Mouse (Mus musculus) G1E (cell line): ENCODE data around the gene Cited2. TPM values are rescaled to one million over a fixed set of nuclear protein-coding genes. Genes with fewer than 3 reads are reported as not detected.

Source experiments
- ATAC-seq: 2 replicates; pipeline ENCODE4 v1.8.0; 2016; ENCODE audit warnings: mild to moderate bottlenecking; ENCODE audit not compliant: insufficient number of reproducible peaks, poor library complexity, low FRiP score, severe bottlenecking; ENCODE audit errors: extremely low read depth
- DNase-seq: peaks from one replicate; pipeline ENCODE4 v3.0.0; 2012; ENCODE audit warnings: low spot score
- H3K27me3 ChIP-seq: 2 replicates; pipeline ENCODE4 v1.6.1; 2012; ENCODE audit warnings: mild to moderate bottlenecking, low read length, inconsistent platforms; ENCODE audit not compliant: insufficient read depth
- H3K36me3 ChIP-seq: replicated peaks from 2 replicates; pipeline ENCODE3; 2012; ENCODE audit warnings: mild to moderate bottlenecking, inconsistent platforms
- H3K4me1 ChIP-seq: 2 replicates; pipeline ENCODE4 v1.6.1; 2012; ENCODE audit warnings: low read depth, low read length, inconsistent platforms, mixed read lengths; ENCODE audit not compliant: insufficient read depth
- H3K4me3 ChIP-seq: 2 replicates; pipeline ENCODE4 v1.5.1; 2012; ENCODE audit warnings: low read depth, mild to moderate bottlenecking, inconsistent platforms, low read length, moderate library complexity, mixed read lengths
- H3K9me3 ChIP-seq: replicated peaks from 2 replicates; pipeline ENCODE4 v1.6.1; 2012; ENCODE audit warnings: inconsistent platforms
- CTCF ChIP-seq: IDR thresholded peaks from 2 replicates; pipeline ENCODE4 v1.5.1; 2012; ENCODE audit warnings: low read depth, low read length, inconsistent platforms, mixed read lengths
- GATA1 ChIP-seq: IDR thresholded peaks from 2 replicates; pipeline ENCODE4 v1.6.1; 2012; ENCODE audit warnings: borderline replicate concordance, low read length, inconsistent platforms, mixed read lengths
- GATA2 ChIP-seq: IDR thresholded peaks from 2 replicates; pipeline ENCODE4 v1.6.1; 2012; ENCODE audit warnings: low read depth, low read length, inconsistent platforms, borderline replicate concordance
- POLR2AphosphoS5 ChIP-seq: IDR thresholded peaks from 2 replicates; pipeline ENCODE4 v1.6.1; 2012; ENCODE audit warnings: low read depth, low read length, inconsistent platforms; ENCODE audit not compliant: insufficient replicate concordance
- TAL1 ChIP-seq: conservative IDR thresholded peaks from 2 replicates; pipeline ENCODE4 v1.6.1; 2012; ENCODE audit warnings: low read depth, low read length, inconsistent platforms, mixed read lengths
- polyA plus RNA-seq: library from polyadenylated mRNA; stranded (reverse); fragments of >175 nt; gene quantifications from 2 replicates; pipeline ENCODE4 v1.2.3, GENCODE M21; 2012
- total RNA-seq, 2 experiments: library from RNA; stranded (forward) in 1 of 2; stranded (reverse) in 1 of 2; fragments of 200-1000 nt in 1 of 2; fragments of >200 nt in 1 of 2; fragmentation: Nextera tagmentation in 1 of 2; gene quantifications; 2 replicates each; pipeline ENCODE4 v1.2.3; 2014 to 2017

Cited2 gene
- 273 and 316 TPM in 2 replicates for total RNA-seq (2014; fragmentation: Nextera tagmentation)
- 23.8 and 26.8 TPM in 2 replicates for total RNA-seq (2017)
- polyA plus RNA-seq = 231 and 269 TPM in 2 replicates

- H3K4me1 ChIP-seq = peaks cover 69% of the 10 kb centered on the region
- TF ChIP-seq POLR2AphosphoS5 (peak; percentile 99), GATA2 (no peak)
- H3K4me3 ChIP-seq = peak within 1 kb of the TSS; percentile 98
- peak; percentile 35 for ATAC-seq
- peaks cover 18% of the 10 kb centered on the region for H3K36me3 ChIP-seq
- no peaks in the 10 kb centered on the region for H3K9me3 ChIP-seq
- H3K27me3 ChIP-seq = no peaks in the 10 kb centered on the region
- DNase-seq = peak; percentile 76
These were observed at the start of gene Cited2 for GRCm38 (mm10) chr10:17722653-17723410. Gene Cited2, plus strand, starts transcription at chr10:17723218.

GRCm38 (mm10) chr10:17674454-17674853, 48.6 kb upstream of the Cited2 start:
- no peak for ATAC-seq
- no peak for TF ChIP-seq CTCF
- TF ChIP-seq TAL1 = no peak
- TF ChIP-seq POLR2AphosphoS5 = no peak
- no peak for TF ChIP-seq GATA2
- no peak for TF ChIP-seq GATA1
- no peak for DNase-seq
- Histone ChIP-seq H3K27me3 (peaks cover 10% of the 10 kb centered on the region; the same call in 1 of the 2 replicates), H3K4me3 (no peak overlapping the region), H3K9me3 (no peaks in the 10 kb centered on the region), H3K4me1 (peaks cover 42% of the 10 kb centered on the region), H3K36me3 (no peaks in the 10 kb centered on the region)

GRCm38 (mm10) chr10:17674869-17675268, 48.1 kb upstream of the Cited2 start:
- DNase-seq (no peak), ATAC-seq (no peak)
- no peak overlapping the region for H3K4me3 ChIP-seq
- H3K9me3 ChIP-seq = no peaks in the 10 kb centered on the region
- peaks cover 10% of the 10 kb centered on the region; the same call in 1 of the 2 replicates for H3K27me3 ChIP-seq
- peaks cover 38% of the 10 kb centered on the region for H3K4me1 ChIP-seq
- H3K36me3 ChIP-seq = no peaks in the 10 kb centered on the region
- TF ChIP-seq GATA2 (no peak), CTCF (no peak), POLR2AphosphoS5 (no peak), GATA1 (no peak), TAL1 (no peak)

- H3K27me3 ChIP-seq = peaks cover 10% of the 10 kb centered on the region; the same call in 1 of the 2 replicates
- no peak overlapping the region for H3K4me3 ChIP-seq
- DNase-seq = no peak
- H3K4me1 ChIP-seq = peaks cover 37% of the 10 kb centered on the region
- no peaks in the 10 kb centered on the region for H3K9me3 ChIP-seq
- no peak for ATAC-seq
- no peaks in the 10 kb centered on the region for H3K36me3 ChIP-seq
- TF ChIP-seq GATA2 (no peak), GATA1 (no peak), POLR2AphosphoS5 (no peak), TAL1 (no peak)
These were observed 46.6 kb upstream of the Cited2 start for GRCm38 (mm10) chr10:17676464-17676863.

GRCm38 (mm10) chr10:17677308-17677707, 45.7 kb upstream of the Cited2 start:
- Histone ChIP-seq H3K4me3 (no peak overlapping the region), H3K27me3 (peaks cover 10% of the 10 kb centered on the region; the same call in 1 of the 2 replicates), H3K4me1 (peaks cover 37% of the 10 kb centered on the region), H3K36me3 (no peaks in the 10 kb centered on the region), H3K9me3 (no peaks in the 10 kb centered on the region)
- TF ChIP-seq GATA2 (no peak), TAL1 (peak; percentile 37; the same call in 1 of the 2 replicates)
- ATAC-seq (peak; percentile 91), DNase-seq (peak; percentile 18)

GRCm38 (mm10) chr10:17680432-17681382, 42.3 kb upstream of the Cited2 start:
- no peak for ATAC-seq
- Histone ChIP-seq H3K4me3 (no peak overlapping the region), H3K36me3 (no peaks in the 10 kb centered on the region), H3K27me3 (no peaks in the 10 kb centered on the region; the same call in 1 of the 2 replicates), H3K9me3 (no peaks in the 10 kb centered on the region), H3K4me1 (peaks cover 40% of the 10 kb centered on the region)
- TF ChIP-seq CTCF = no peak
- TF ChIP-seq GATA2 = no peak
- TF ChIP-seq TAL1 = no peak
- TF ChIP-seq POLR2AphosphoS5 = no peak
- TF ChIP-seq GATA1 = no peak
- DNase-seq = no peak
